Mouse (Mus musculus) ES-Bruce4 (cell line): ENCODE data around the gene Neil1. TPM values are rescaled to one million over a fixed set of nuclear protein-coding genes. Genes with fewer than 3 reads are reported as not detected.

Experiments used
- H3K27ac ChIP-seq: 2 replicates; pipeline ENCODE4 v1.5.1; 2012; ENCODE audit warnings: low read length, inconsistent platforms; ENCODE audit not compliant: insufficient read depth
- H3K27me3 ChIP-seq: 2 replicates; pipeline ENCODE4 v1.6.1; 2012; ENCODE audit warnings: mild to moderate bottlenecking, low read length, inconsistent platforms; ENCODE audit not compliant: control insufficient read depth, poor library complexity, insufficient read depth, severe bottlenecking
- H3K36me3 ChIP-seq: 2 replicates; pipeline ENCODE4 v1.6.1; 2012; ENCODE audit warnings: inconsistent platforms, mild to moderate bottlenecking, low read length, moderate library complexity; ENCODE audit not compliant: control insufficient read depth, poor library complexity, insufficient read depth, severe bottlenecking
- H3K4me1 ChIP-seq: one replicate; pipeline ENCODE4 v1.8.1; 2011; ENCODE audit warnings: low read length; ENCODE audit not compliant: control insufficient read depth, insufficient read depth
- H3K4me3 ChIP-seq: 2 replicates; pipeline ENCODE4 v1.5.1; 2011; ENCODE audit warnings: low read depth, mild to moderate bottlenecking, low read length
- H3K9ac ChIP-seq: 2 replicates; pipeline ENCODE4 v1.6.1; 2012; ENCODE audit warnings: low read depth, mild to moderate bottlenecking, inconsistent platforms; ENCODE audit not compliant: poor library complexity, severe bottlenecking
- H3K9me3 ChIP-seq: replicated peaks from 2 replicates; pipeline ENCODE4 v1.6.1; 2012; ENCODE audit warnings: mild to moderate bottlenecking, low read length, inconsistent platforms; ENCODE audit not compliant: control insufficient read depth, poor library complexity, insufficient read depth, severe bottlenecking
- CTCF ChIP-seq: IDR thresholded peaks from one replicate; pipeline ENCODE4 v1.8.1; 2011; ENCODE audit warnings: low read depth, low read length
- EP300 ChIP-seq: IDR thresholded peaks from 2 replicates; pipeline ENCODE4 v1.6.1; 2011; ENCODE audit warnings: low read depth, low read length; ENCODE audit not compliant: insufficient read depth
- POLR2A ChIP-seq: IDR thresholded peaks from one replicate; pipeline ENCODE4 v1.8.1; 2011; ENCODE audit warnings: low read length; ENCODE audit not compliant: insufficient read depth
- polyA plus RNA-seq: library from polyadenylated mRNA; stranded (reverse); fragments of >200 nt; gene quantifications from 2 replicates; pipeline ENCODE4 v1.2.4, GENCODE M21; 2011; ENCODE audit warnings: low read depth; ENCODE audit not compliant: missing spikeins, insufficient read depth, insufficient read length

Neil1 gene
- 7.9 and 10.4 TPM in 2 replicates for polyA plus RNA-seq

DNA sequence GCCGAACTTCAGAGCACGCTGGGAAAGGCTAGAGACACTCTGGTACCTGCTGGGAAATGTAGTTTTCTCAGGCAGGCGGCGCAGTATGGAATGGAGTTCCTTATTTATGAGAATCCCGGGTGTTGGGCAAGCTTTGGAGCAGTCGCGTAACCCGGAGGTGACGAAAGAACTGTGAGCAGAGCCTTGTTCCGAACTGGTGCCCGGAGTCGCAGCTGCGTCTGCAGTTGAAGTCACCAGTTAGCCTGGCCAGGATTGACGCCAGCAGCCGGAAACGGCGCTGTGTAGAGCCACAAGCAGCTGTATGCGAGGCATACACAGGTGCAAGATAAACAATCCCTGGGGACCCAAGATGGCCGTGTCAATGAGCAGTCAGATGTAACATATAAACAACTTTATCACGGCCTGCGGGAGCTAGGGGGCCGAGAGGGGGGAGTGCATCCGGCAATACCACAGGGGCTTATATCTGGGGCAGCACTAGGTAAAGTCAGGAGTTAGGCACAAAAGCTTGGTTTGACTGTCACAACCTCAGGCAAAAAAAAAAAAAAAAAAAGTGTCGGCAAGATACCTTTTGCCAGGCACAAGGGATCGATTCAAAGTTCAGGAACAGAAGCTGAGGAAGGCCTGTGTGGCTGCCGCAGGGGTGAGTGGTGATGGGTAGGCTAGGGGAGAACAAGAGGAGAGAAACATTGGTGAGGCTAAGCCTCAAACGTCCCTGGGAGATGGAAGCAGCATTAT lies at the start of gene Neil1:
Gene Neil1, minus strand, starts transcription at position 162 of the 735 bp plus-strand sequence.
- Histone ChIP-seq H3K36me3 (no peaks in the 10 kb centered on the region), H3K9ac (peak within 1 kb of the TSS; percentile 71), H3K4me1 (no peaks in the 10 kb centered on the region), H3K27ac (peak within 1 kb of the TSS; percentile 64), H3K9me3 (no peaks in the 10 kb centered on the region), H3K27me3 (no peaks in the 10 kb centered on the region), H3K4me3 (peak within 1 kb of the TSS; percentile 91)
- no peak for TF ChIP-seq POLR2A
- no peak for TF ChIP-seq CTCF
- no peak for TF ChIP-seq EP300

DNA sequence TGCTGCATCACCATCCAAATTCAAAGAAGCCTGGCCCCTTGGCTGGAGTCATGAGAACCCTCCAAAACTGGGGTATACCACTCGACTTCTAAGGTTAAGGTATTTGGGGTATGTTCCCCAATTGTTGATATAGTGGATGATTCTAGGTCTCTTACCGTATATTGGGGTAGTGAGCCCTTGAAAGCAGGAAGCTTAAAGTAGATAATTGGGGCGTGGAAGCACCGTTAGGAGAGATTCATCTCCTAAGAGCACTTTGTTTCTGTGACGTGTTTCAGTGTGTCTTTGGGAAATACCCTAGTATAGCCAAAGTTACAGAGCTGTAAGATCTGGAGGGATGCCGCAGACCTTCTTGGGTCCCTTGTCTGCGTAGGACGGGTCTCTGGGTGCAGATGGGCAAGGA lies 49.3 kb upstream of the Neil1 start:
- Histone ChIP-seq H3K36me3 (no peaks in the 10 kb centered on the region), H3K27ac (no peak overlapping the region), H3K4me1 (no peaks in the 10 kb centered on the region), H3K27me3 (no peaks in the 10 kb centered on the region), H3K9ac (no peak overlapping the region), H3K9me3 (peaks cover 28% of the 10 kb centered on the region), H3K4me3 (no peak overlapping the region)
- TF ChIP-seq POLR2A (no peak), CTCF (no peak), EP300 (no peak)

DNA sequence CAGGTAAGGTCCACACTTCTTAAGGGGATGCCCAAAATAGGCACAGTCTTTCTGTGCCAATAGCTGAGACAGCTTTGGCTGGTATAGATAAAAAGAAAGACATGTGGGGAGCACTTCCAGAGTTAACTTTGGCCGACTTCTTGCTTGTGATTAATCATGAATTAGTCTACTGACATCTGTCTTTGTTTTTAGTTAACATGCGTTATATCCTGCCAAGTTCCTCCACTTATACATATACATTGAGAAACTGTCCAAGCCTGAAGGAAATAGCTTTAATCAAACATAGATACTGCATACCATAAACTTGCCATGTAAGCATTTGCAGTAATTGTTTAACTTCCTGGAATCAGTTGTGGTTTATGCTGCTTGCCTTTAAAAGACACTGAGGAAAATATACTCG lies 48.6 kb upstream of the Neil1 start:
- Histone ChIP-seq H3K27ac (no peak overlapping the region), H3K9me3 (peaks cover 31% of the 10 kb centered on the region), H3K27me3 (no peaks in the 10 kb centered on the region), H3K4me1 (no peaks in the 10 kb centered on the region), H3K9ac (no peak overlapping the region), H3K4me3 (no peak overlapping the region), H3K36me3 (no peaks in the 10 kb centered on the region)
- TF ChIP-seq CTCF (no peak), EP300 (no peak), POLR2A (no peak)

- H3K27me3 ChIP-seq = no peaks in the 10 kb centered on the region
- H3K27ac ChIP-seq = no peak overlapping the region
- H3K9ac ChIP-seq = no peak overlapping the region
- peaks cover 7% of the 10 kb centered on the region for H3K4me1 ChIP-seq
- H3K36me3 ChIP-seq = no peaks in the 10 kb centered on the region
- H3K9me3 ChIP-seq = no peaks in the 10 kb centered on the region
- no peak for TF ChIP-seq EP300
- TF ChIP-seq POLR2A = no peak
- TF ChIP-seq CTCF = no peak
- no peak overlapping the region for H3K4me3 ChIP-seq
Observed at GRCm38 (mm10) chr9:57168411-57168810, 20.3 kb upstream of the Neil1 start.

DNA sequence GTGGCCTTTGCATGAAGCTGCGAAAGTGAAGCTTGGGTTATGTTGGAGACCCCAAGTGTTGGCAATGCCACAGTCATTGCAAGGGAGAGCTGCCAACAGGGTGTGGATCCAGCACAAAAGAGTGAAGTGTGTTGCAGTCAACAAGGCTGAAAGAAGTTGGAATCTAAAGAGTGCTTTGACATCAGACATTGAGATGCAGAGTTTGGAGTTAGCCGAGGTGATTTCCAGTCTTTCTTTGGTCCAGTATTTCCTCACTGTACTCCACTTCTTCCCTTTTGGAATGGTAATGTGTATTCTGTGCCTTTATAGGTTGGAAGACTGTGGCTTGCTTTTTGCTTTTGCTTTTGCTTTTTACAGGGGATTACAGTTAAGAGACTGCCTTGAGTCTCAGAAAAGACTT lies 18.1 kb upstream of the Neil1 start:
- TF ChIP-seq EP300 = 0 out of 2 replicates have a peak, but pooled peaks have one; percentile 36
- no peak for TF ChIP-seq CTCF
- TF ChIP-seq POLR2A = no peak
- H3K27ac ChIP-seq = no peak overlapping the region
- no peaks in the 10 kb centered on the region for H3K27me3 ChIP-seq
- no peak overlapping the region for H3K9ac ChIP-seq
- peaks cover 9% of the 10 kb centered on the region for H3K4me1 ChIP-seq
- no peaks in the 10 kb centered on the region for H3K36me3 ChIP-seq
- H3K4me3 ChIP-seq = no peak overlapping the region
- H3K9me3 ChIP-seq = no peaks in the 10 kb centered on the region

DNA sequence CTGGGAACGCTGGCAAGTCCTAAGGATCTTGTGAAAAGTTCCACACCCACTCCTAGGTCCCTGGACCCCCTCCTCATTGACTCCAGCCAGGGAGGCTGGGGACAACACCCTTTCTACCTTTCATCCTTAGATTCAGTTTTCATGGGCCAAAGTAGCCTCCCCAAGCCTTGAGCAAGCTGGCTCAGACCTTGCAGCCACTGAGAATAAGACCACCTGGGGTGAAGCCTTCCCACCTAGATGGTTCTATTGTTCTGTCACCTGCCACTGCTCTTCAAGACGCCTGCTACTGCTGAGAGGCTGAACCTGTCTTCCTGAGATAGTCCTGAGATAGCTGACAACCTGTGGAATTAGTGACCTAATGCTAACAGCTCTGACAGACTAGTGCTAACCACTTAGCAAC lies 15.0 kb upstream of the Neil1 start:
- Histone ChIP-seq H3K4me3 (no peak overlapping the region), H3K36me3 (no peaks in the 10 kb centered on the region), H3K9me3 (no peaks in the 10 kb centered on the region), H3K27me3 (no peaks in the 10 kb centered on the region), H3K9ac (no peak overlapping the region), H3K27ac (no peak overlapping the region), H3K4me1 (peaks cover 6% of the 10 kb centered on the region)
- no peak for TF ChIP-seq CTCF
- TF ChIP-seq EP300 = peak; percentile 57; the same call in 1 of the 2 replicates
